Mouse (Mus musculus) frontal cortex, adult 2 months (tissue): ENCODE data around the gene Sgsm1. TPM values are rescaled to one million over a fixed set of nuclear protein-coding genes. Genes with fewer than 3 reads are reported as not detected.
A peak's percentile ranks its signal among the peaks of the same experiment; 100 is the strongest.

ENCODE experiments used
- DNase-seq, 2 experiments: peaks; one replicate each; pipeline ENCODE4 v3.0.0; 2022; ENCODE audit warnings: low spot score in 1 of 2; ENCODE audit errors: extremely low spot score in 1 of 2
- polyA plus RNA-seq: library from polyadenylated mRNA; depleted of rRNA; stranded (reverse); fragments of >200 nt; gene quantifications from 2 replicates; pipeline ENCODE4 v1.2.3, GENCODE M21; 2012

Sgsm1 gene
- polyA plus RNA-seq, 1 experiment: 69.8 TPM

DNA sequence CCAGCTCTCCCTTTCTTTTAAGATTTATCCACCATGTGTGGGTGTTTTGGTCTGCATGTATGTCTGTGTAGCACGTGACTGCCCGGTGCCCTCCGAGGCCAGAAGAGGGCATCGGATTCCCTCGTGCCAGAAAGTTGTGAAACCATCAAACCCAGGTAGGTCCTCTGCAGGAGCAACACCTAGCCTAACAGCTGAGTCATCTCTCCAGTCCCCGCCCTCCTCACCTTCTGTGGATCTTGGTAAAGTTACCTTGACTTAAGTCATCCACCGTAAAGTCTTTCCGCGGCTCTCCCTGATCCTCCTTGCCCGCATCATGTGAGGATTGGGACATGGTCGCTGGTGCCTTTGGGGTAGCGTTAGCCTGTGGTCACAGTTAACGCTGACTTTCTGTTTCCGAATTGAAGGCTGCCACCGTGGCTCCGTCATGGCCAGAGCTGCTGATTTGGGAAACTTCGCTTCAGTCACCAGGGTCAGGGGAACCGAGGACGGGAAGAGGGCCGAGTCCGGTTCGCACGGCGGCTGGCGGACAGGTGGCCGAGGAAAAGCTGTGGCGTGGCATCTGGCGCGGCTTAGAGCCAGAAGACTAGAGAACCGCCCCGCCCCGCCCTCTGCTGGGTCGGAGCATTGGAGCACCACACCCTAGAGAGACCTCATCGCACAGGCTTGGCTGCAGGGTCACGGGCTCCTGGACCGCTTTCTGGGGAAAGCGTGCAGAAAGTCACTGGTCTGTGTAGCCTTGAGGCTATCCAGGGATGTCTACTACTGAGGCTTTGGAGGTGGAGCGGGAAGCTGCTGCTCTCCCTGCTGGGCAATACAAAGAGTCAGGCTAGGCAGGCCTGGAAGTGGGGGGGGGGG lies 13.4 kb upstream of the Sgsm1 start:
- DNase-seq: no peak

DNA sequence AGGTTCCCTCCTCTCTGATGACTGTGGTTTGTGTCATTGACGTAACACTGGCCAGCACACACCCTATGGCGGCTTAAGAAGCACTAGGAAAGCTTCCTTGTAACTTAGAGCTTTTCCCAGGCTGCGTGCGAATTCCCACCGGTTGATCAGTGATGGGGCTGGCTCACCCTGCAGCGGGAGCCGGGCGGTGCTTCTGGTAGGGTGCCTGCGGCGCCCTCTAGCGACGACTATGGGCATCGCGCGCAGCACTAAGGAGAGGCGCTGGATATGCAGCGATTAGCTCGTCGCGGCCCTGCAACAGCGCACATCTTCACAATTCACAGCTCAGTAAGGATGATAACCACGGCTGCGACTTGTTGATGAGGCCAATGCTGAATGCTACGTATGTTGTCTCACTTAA lies 3.4 kb upstream of the Sgsm1 start:
- DNase-seq: peak; percentile 76 to 95

DNA sequence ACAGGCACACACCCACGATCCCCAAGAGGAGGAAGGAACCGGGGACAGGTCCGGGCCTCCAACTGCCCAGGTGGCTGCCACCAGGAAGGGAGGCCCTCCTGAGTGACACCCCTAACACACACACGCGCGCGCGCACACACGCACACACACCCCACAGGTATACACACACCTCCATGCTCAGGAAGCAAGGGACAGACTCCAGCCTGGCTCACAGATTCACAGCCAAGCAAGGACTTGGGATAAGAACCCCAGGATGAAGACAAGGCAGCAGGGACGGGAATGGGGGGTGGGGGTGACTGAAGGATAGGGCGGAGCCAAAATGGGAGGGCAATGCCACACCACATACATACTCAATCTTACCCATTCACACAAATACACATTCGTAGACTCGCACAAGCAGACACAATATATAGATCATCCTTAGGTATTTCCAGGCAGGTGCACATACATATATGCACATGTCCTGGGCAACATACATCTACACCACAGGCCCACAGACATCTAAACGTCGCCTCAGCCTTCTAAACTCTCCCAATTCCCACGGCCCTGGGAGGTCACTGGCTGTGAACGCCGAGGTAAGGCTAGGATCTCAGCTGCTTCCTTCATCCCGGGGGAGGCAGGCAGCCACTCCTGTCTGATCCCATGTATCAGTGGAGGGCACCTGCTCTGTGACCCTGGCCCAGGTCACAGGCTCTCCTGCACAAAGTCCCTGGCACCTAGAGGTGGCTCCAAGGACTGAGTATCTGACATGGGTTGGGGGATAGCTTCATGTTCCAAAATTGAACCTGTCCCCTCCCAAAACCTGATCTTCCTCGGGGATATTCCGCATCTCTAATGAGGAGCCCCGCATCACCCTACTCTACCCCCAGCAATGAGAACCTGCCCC lies 852 bp downstream of the Sgsm1 start:
- DNase-seq: peak in 1 of 2 experiments; percentile 27

DNA sequence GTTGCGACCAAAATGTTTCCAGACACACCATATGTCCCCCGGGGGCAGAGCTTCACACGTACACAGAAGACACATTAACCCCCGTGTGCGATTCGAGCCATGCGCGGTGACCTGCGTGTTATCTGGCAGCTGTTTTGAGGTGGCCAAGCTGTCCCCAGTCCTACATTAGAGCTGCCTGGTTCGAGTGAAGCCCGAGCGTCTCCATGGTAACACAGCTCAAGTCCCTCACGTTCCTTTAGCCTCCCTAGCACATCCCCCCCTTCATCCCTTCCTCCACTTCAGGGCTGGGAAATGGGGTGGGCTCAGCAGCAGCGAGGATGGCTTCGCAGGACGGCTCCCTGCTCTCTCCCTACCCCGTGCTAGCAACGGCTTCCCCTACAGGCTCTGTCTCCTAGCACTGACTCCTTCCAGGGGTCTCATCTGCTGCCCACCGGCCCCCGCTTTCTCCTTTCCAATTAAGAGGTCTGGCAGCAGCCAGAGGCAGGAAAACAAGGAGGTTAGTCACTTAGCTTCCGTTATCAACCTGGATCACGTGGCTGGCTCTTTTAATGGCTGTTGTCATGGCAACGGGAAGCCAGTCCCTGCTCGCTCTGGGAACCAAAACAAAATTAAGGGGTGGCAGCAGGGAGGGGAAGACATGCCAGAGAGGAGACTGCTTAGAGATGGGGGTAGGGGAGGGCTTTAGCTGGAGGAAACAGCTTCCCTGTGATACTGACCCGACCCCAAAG lies 3.7 kb downstream of the Sgsm1 start:
- DNase-seq: peak; percentile 84 to 88

GRCm38 (mm10) chr5:113304527-113304926 lies 6.1 kb downstream of the Sgsm1 start:
- peak; percentile 46 to 68 for DNase-seq

- DNase-seq: no peak
These were observed 8.7 kb downstream of the Sgsm1 start for GRCm38 (mm10) chr5:113301841-113302240.

DNA sequence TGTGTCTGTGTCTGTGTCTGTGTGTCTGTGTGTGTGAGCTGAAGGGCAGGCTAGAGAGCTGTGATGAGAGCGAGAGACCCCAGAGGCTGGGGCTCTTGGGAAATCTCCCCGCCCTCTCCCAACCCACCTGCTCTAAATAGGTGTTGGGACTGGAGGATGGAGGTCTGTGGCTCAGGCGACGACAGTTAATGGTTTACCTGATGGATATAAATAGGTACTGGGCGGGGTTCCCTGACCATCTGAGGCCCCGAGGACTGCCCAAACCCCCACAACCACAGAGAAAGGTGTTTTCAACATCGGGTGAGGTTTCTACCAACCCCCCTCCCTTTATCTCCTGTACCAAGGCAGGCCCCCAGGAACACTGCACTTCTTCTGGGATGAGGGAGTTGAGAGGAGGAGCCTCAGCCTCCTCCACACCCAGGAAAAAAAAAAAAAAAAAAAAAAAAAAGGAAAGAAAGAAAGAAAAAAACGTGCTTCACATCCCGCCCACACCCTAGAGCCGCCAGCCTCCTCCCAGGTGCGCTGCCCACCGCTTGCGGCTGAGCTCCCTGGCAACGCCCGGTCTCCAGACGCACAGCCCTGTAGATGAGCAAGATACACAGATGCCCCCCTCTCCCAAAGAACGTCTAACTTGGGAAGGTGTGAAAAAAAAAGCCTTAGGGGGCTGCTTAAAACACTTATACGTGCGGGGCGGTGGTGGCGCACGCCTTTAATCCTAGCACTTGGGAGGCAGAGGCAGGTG lies 10.3 kb downstream of the Sgsm1 start:
- peak; percentile 70 to 81 for DNase-seq

- DNase-seq: no peak
These were observed 11.2 kb downstream of the Sgsm1 start for GRCm38 (mm10) chr5:113299433-113299832.

GRCm38 (mm10) chr5:113298826-113299225 lies 11.8 kb downstream of the Sgsm1 start:
- no peak for DNase-seq

GRCm38 (mm10) chr5:113298040-113298439 lies 12.5 kb downstream of the Sgsm1 start:
- peak in 1 of 2 experiments; percentile 71 for DNase-seq

DNA sequence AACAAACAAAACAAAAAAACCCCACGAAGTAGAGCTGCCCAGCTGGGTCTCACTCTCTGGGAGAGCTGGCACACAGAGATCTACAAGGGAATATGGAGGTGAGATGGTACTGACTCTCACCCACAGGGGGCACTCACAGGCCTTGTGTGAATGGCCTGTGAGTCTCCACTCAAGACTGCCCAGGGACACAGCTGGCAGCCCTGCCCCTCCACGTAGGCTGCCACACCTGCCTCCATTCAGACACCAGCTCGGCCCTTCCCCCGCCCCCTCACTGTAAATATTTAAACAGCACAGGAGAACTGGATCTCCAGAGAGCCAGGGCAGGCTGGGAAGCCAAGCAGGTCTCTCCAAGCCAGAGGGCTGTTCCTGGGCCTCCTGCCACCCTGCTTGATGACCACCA lies 14.8 kb downstream of the Sgsm1 start:
- DNase-seq: no peak

- no peak for DNase-seq
These were observed 16.0 kb downstream of the Sgsm1 start for GRCm38 (mm10) chr5:113294575-113294974.

GRCm38 (mm10) chr5:113293446-113293845 lies 17.1 kb downstream of the Sgsm1 start:
- DNase-seq: no peak

DNA sequence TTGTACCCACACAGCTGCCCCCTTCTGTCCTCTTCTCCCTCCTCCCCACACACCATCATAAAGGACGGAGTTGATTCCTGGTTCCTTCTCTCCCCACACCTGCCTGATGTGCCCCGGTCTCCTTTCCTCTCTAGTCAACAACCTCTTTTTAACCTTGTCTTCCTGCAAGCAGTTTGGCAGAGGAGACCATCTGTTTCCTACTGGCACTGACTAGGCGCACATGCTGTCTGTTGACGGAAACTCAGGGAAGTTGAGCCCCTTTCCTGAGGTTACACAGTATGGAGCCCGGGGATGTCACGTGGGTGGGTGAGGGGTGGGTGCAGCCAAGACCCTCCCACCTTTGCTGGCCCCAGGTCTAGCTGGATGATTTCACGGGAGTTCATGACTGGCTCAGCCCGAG lies 17.8 kb downstream of the Sgsm1 start:
- no peak for DNase-seq

DNA sequence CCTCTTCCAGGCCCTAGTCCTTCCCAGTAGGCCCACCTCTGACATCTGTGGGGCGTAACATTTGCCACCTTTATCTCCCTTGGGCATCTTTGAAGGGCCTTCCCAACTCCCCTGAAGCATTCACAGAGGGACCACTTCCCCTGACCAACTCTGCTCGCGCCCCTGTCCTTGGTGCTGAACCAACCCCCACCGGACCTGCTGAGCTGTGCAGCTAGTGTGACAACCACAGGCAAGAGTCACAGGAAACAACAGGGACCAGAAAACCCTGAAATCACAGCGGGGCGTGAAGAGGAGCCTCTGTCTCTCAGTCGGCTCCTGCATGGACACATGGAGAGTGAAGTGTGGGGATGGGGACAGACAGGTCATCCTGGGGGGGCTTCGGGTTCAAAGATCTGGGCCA lies 18.4 kb downstream of the Sgsm1 start:
- DNase-seq: no peak

DNA sequence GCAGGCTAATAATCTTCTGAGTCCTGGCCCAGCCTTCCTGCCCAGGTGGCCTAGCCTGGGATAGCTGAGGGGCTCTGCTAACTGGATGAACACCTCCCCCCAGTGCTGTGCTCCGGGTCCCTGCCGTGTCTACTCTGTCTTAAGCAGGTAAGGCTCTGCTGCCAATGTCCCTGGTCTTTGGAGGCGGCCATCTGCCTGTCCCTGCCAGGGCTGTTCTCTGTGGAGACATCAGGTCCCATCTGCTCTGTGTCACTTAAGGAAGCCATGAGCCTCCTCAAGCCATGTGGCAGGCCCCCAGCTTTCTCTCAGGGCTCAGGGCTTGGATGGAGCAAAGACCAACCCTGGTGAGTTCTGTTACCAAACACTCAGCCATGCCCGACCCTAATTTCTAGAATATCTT lies 19.5 kb downstream of the Sgsm1 start:
- no peak for DNase-seq

- DNase-seq: no peak
These were observed 20.4 kb downstream of the Sgsm1 start for GRCm38 (mm10) chr5:113290149-113290548.

DNA sequence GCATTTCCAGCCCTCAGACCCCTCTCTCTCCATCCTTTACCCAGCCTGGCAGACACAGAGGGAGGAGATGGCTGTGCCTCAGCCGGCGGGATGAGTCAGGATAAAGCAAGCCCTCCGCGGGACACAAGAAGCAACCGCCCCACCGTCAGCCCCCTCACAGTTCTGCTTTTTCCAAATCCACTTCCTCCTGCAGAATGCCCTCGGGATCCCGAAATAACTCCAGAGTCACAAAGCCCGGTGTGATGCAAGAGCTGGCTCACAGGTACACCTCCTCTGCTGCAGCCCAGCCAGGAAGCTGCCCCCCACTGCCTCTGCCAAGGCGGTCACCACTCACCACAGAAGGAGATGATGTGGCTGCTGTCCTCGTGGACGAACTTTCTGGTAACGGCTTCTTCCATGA lies 22.1 kb downstream of the Sgsm1 start:
- DNase-seq: peak in 1 of 2 experiments; percentile 82

GRCm38 (mm10) chr5:113287762-113288161 lies 22.8 kb downstream of the Sgsm1 start:
- DNase-seq: no peak
